Mouse (Mus musculus) liver, postnatal 0 days (tissue): ENCODE measurements around the gene Mettl21c. TPM values are rescaled to one million over a fixed set of nuclear protein-coding genes. Genes with fewer than 3 reads are reported as not detected.

Experiments used
- ATAC-seq: fragments of 200-750 bp; cut with Nextera tagmentation; 2 replicates; pipeline ENCODE4 v1.8.0; 2017; ENCODE audit warnings: mild to moderate bottlenecking, moderate library complexity
- DNase-seq: peaks from one replicate; pipeline ENCODE4 v3.0.0-alpha.2; 2016
- H3K27ac ChIP-seq: fragments of 300-500 bp; sonication (generic); 2 replicates; pipeline ENCODE4 v1.5.1; 2014; ENCODE audit warnings: antibody characterized with exemption, moderate library complexity, mild to moderate bottlenecking, low read depth
- H3K27me3 ChIP-seq: fragments of 300-500 bp; sonication (generic); 2 replicates; pipeline ENCODE4 v1.6.1; 2014; ENCODE audit warnings: low read length, control low read depth, mixed read lengths; ENCODE audit not compliant: insufficient read depth
- H3K36me3 ChIP-seq: fragments of 300-500 bp; sonication (generic); replicated peaks from 2 replicates; pipeline ENCODE4 v1.6.1; 2014; ENCODE audit warnings: mild to moderate bottlenecking, control low read depth, low read length, moderate library complexity, mixed read lengths; ENCODE audit not compliant: insufficient read depth
- H3K4me1 ChIP-seq: fragments of 300-500 bp; sonication (generic); 2 replicates; pipeline ENCODE4 v1.6.1; 2014; ENCODE audit warnings: antibody characterized with exemption, mild to moderate bottlenecking, control low read depth; ENCODE audit not compliant: insufficient read depth
- H3K4me2 ChIP-seq: fragments of 300-500 bp; sonication (generic); 2 replicates; pipeline ENCODE4 v1.6.1; 2014; ENCODE audit warnings: low read depth, mild to moderate bottlenecking, low read length, moderate library complexity, mixed read lengths
- H3K4me3 ChIP-seq: fragments of 300-500 bp; sonication (generic); 2 replicates; pipeline ENCODE4 v1.5.1; 2014; ENCODE audit warnings: low read depth, low read length
- H3K9ac ChIP-seq: fragments of 300-500 bp; sonication (generic); replicated peaks from 2 replicates; pipeline ENCODE4 v1.6.1; 2014; ENCODE audit warnings: mild to moderate bottlenecking, moderate library complexity
- H3K9me3 ChIP-seq: fragments of 300-500 bp; sonication (generic); 2 replicates; pipeline ENCODE4 v1.6.1; 2016; ENCODE audit warnings: mild to moderate bottlenecking, control low read depth, low read length, mixed read lengths
- CTCF ChIP-seq: sonication (generic); IDR thresholded peaks from 2 replicates; pipeline ENCODE4 v1.5.1; 2016; ENCODE audit warnings: antibody characterized with exemption, low read depth
- EP300 ChIP-seq: IDR thresholded peaks from 2 replicates; pipeline ENCODE4 v1.6.1; 2016; ENCODE audit warnings: antibody characterized with exemption, low read depth, mild to moderate bottlenecking
- WGBS: fragments of 180-500 bp; shearing (Covaris S2); extraction: QIAGEN DNeasy Blood & Tissue Kit; methylation state at CpG from one replicate; pipeline ENCODE4 v1.1.7; 2014; ENCODE audit not compliant: insufficient replicate concordance; 5-methylcytosine and 5-hydroxymethylcytosine counted together
- polyA plus RNA-seq: library from polyadenylated mRNA; unstranded; fragments of >200 nt; fragmentation: Nextera tagmentation; extraction: Ambion mirVana; gene quantifications from 2 replicates; pipeline ENCODE4 v1.2.1, GENCODE M21; 2015

Mettl21c gene
- polyA plus RNA-seq, 1 experiment from 2014 or later = 0.12 TPM

- Histone ChIP-seq H3K27me3 (no peaks in the 10 kb centered on the region), H3K27ac (no peak overlapping the region), H3K4me3 (peak overlapping the region; percentile 51), H3K9me3 (no peaks in the 10 kb centered on the region), H3K36me3 (no peaks in the 10 kb centered on the region), H3K4me2 (peak overlapping the region; percentile 75), H3K9ac (peak overlapping the region; percentile 42; the same call in 1 of the 2 replicates), H3K4me1 (peaks cover 4% of the 10 kb centered on the region)
- ATAC-seq = peak; percentile 5; the same call in 1 of the 2 replicates
- DNase-seq = no peak
- 5% methylated on average over 6 of the region's 6 CpGs for WGBS
- TF ChIP-seq EP300 = no peak
These were observed 22.7 kb upstream of the Mettl21c start for GRCm38 (mm10) chr1:44042555-44042915.

- TF ChIP-seq EP300 = no peak
- TF ChIP-seq CTCF = peak; percentile 86
- Histone ChIP-seq H3K27me3 (no peaks in the 10 kb centered on the region), H3K9ac (peak overlapping the region; percentile 42; the same call in 1 of the 2 replicates), H3K4me2 (peak overlapping the region; percentile 75), H3K4me1 (peaks cover 4% of the 10 kb centered on the region), H3K36me3 (no peaks in the 10 kb centered on the region), H3K4me3 (peak overlapping the region; percentile 51), H3K27ac (no peak overlapping the region), H3K9me3 (no peaks in the 10 kb centered on the region)
- ATAC-seq (peak; percentile 64), DNase-seq (peak; percentile 56)
- WGBS = 2% methylated on average over 17 of the region's 17 CpGs
These were observed 22.1 kb upstream of the Mettl21c start for GRCm38 (mm10) chr1:44041797-44042554.

- TF ChIP-seq EP300 (no peak), CTCF (no peak)
- Histone ChIP-seq H3K9ac (no peak overlapping the region), H3K4me2 (no peak overlapping the region), H3K27ac (no peak overlapping the region), H3K27me3 (no peaks in the 10 kb centered on the region), H3K36me3 (no peaks in the 10 kb centered on the region), H3K4me1 (no peaks in the 10 kb centered on the region), H3K9me3 (no peaks in the 10 kb centered on the region), H3K4me3 (no peak overlapping the region)
- no peak for ATAC-seq
- no peak for DNase-seq
- 81% methylated on average over 5 of the region's 5 CpGs for WGBS
These were observed 13.1 kb upstream of the Mettl21c start for GRCm38 (mm10) chr1:44032948-44033347.

GRCm38 (mm10) chr1:44032213-44032612 is 12.4 kb upstream of the Mettl21c start:
- WGBS = 59% methylated on average over 2 of the region's 2 CpGs

GRCm38 (mm10) chr1:44027651-44028050 is 7.8 kb upstream of the Mettl21c start:
- ATAC-seq = no peak
- no peak overlapping the region for H3K27ac ChIP-seq
- no peak overlapping the region for H3K9ac ChIP-seq
- H3K4me1 ChIP-seq = no peaks in the 10 kb centered on the region
- H3K27me3 ChIP-seq = no peaks in the 10 kb centered on the region
- no peak for DNase-seq
- TF ChIP-seq EP300 (no peak), CTCF (no peak)
- 82% methylated on average over 1 of the region's 1 CpGs for WGBS
- no peaks in the 10 kb centered on the region for H3K9me3 ChIP-seq
- no peaks in the 10 kb centered on the region for H3K36me3 ChIP-seq
- H3K4me3 ChIP-seq = no peak overlapping the region
- H3K4me2 ChIP-seq = no peak overlapping the region

More at GRCm38 (mm10) chr1:44032213-44032612, 12.4 kb upstream of the Mettl21c start:
- H3K4me1 ChIP-seq = no peaks in the 10 kb centered on the region
- DNase-seq (no peak), ATAC-seq (no peak)
- no peak overlapping the region for H3K4me3 ChIP-seq
- H3K9ac ChIP-seq = no peak overlapping the region
- H3K36me3 ChIP-seq = no peaks in the 10 kb centered on the region
- no peaks in the 10 kb centered on the region for H3K27me3 ChIP-seq
- H3K4me2 ChIP-seq = no peak overlapping the region
- no peak overlapping the region for H3K27ac ChIP-seq
- H3K9me3 ChIP-seq = no peaks in the 10 kb centered on the region
- TF ChIP-seq CTCF = no peak

GRCm38 (mm10) chr1:44022656-44023055 is 2.8 kb upstream of the Mettl21c start:
- Histone ChIP-seq H3K4me3 (no peak overlapping the region), H3K27me3 (no peaks in the 10 kb centered on the region), H3K9me3 (no peaks in the 10 kb centered on the region), H3K9ac (no peak overlapping the region), H3K36me3 (no peaks in the 10 kb centered on the region), H3K27ac (no peak overlapping the region), H3K4me2 (no peak overlapping the region), H3K4me1 (no peaks in the 10 kb centered on the region)
- WGBS = 76% methylated on average over 1 of the region's 1 CpGs
- no peak for ATAC-seq
- DNase-seq = no peak
- TF ChIP-seq CTCF (no peak), EP300 (no peak)
